Mouse (Mus musculus): ENCODE measurements around the gene Zfp84. TPM values are rescaled to one million over a fixed set of nuclear protein-coding genes. Genes with fewer than 3 reads are reported as not detected.

Zfp84 gene
- polyA plus RNA-seq, 1 experiment, result 7.9 TPM

GRCm38 (mm10) chr7:29764702-29765101, 3.6 kb upstream of the Zfp84 start:
- H3K9me3 ChIP-seq (replicated peaks; ENCODE audit: control insufficient read depth, insufficient read depth, low read length, poor library complexity, severe bottlenecking), result no peaks in the 10 kb centered on the region
- no peaks in the 10 kb centered on the region for H3K4me1 ChIP-seq (ENCODE audit: control insufficient read depth, insufficient read depth, low read length)
- H3K36me3 ChIP-seq (ENCODE audit: control insufficient read depth, insufficient read depth, low read length, poor library complexity, severe bottlenecking), result no peaks in the 10 kb centered on the region
- H3K27ac ChIP-seq (ENCODE audit: insufficient read depth, low read length), result no peak overlapping the region
- TF ChIP-seq POLR2A (IDR thresholded peaks at IDR 0.05; ENCODE audit: insufficient read depth, low read length) (no peak), EP300 (IDR thresholded peaks at IDR 0.05; ENCODE audit: insufficient read depth, low read depth, low read length) (no peak)
- H3K4me3 ChIP-seq (ENCODE audit: low read depth, low read length), result no peak overlapping the region
- H3K9ac ChIP-seq (ENCODE audit: low read depth, poor library complexity, severe bottlenecking), result no peak overlapping the region
- no peaks in the 10 kb centered on the region for H3K27me3 ChIP-seq (ENCODE audit: control insufficient read depth, insufficient read depth, low read length, poor library complexity, severe bottlenecking)

DNA sequence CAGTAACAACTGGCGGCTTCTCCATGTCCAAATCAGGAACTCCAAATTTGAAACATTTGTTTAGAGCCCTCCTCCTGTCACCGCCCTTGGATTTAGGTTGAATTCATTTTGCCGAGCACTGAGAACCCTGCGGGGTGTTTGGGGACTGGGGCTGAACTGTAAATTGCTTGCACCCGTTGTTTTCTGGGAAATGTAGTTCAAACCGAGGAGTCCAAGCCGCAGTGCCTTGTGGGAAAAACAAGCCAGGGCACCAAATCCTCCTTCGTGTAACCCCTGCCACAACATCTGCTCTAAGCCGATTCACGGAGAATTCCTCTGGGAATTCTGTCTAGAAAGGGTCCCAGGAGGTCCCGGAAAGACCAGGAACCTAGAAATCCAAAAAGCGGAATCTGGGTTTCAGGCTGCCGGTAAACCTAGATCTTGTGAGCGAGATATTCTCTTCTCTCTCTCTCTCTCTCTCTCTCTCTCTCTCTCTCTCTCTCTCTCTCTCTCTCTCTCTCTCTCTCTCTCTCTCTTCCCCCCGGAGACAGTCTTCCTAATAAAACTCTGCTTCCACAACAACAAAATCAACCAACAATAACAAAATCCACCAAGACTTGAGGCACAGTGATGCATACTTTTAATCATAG, 1.2 kb upstream of the Zfp84 start:
- H3K27ac ChIP-seq (ENCODE audit: insufficient read depth, low read length), result no peak overlapping the region
- TF ChIP-seq POLR2A (IDR thresholded peaks at IDR 0.05; ENCODE audit: insufficient read depth, low read length) (no peak), EP300 (IDR thresholded peaks at IDR 0.05; ENCODE audit: insufficient read depth, low read depth, low read length) (no peak), CTCF (IDR thresholded peaks at IDR 0.05; ENCODE audit: low read depth, low read length) (no peak)

DNA sequence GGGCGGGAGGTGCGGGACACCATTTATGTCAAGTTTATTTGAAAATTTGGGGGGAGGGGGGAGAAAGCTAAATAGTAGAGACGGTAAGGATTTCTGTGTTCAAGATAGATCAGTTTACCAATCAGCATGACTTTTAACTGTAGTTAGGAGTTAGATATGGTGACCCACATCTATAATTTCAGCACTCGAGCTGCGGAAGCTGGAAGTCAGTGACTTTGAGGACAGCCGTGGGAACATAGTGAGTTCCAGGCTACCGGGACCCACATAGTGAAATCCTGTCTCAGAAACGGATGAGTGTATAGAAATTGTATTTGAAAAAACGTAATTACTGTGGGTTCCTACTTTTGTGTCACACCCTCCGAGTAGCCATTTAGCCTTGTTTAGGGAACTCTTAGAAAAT, 628 bp downstream of the Zfp84 start:
- Histone ChIP-seq H3K9me3 (replicated peaks; ENCODE audit: control insufficient read depth, insufficient read depth, low read length, poor library complexity, severe bottlenecking) (no peaks in the 10 kb centered on the region), H3K27me3 (ENCODE audit: control insufficient read depth, insufficient read depth, low read length, poor library complexity, severe bottlenecking) (no peaks in the 10 kb centered on the region), H3K4me3 (ENCODE audit: low read depth, low read length) (peak overlapping the region; percentile 95), H3K4me1 (ENCODE audit: control insufficient read depth, insufficient read depth, low read length) (no peaks in the 10 kb centered on the region), H3K9ac (ENCODE audit: low read depth, poor library complexity, severe bottlenecking) (peak overlapping the region; percentile 87), H3K27ac (ENCODE audit: insufficient read depth, low read length) (no peak overlapping the region), H3K36me3 (ENCODE audit: control insufficient read depth, insufficient read depth, low read length, poor library complexity, severe bottlenecking) (peaks cover 8% of the 10 kb centered on the region)
- TF ChIP-seq EP300 (IDR thresholded peaks at IDR 0.05; ENCODE audit: insufficient read depth, low read depth, low read length), result no peak
- TF ChIP-seq CTCF (IDR thresholded peaks at IDR 0.05; ENCODE audit: low read depth, low read length), result no peak
- no peak for TF ChIP-seq POLR2A (IDR thresholded peaks at IDR 0.05; ENCODE audit: insufficient read depth, low read length)

More for the DNA sequence above, 1.2 kb upstream of the Zfp84 start:
- peak overlapping the region; percentile 78 for H3K4me3 ChIP-seq (ENCODE audit: low read depth, low read length)
- H3K4me1 ChIP-seq (ENCODE audit: control insufficient read depth, insufficient read depth, low read length), result no peaks in the 10 kb centered on the region
- H3K9ac ChIP-seq (ENCODE audit: low read depth, poor library complexity, severe bottlenecking), result peak overlapping the region; percentile 69
- no peaks in the 10 kb centered on the region for H3K27me3 ChIP-seq (ENCODE audit: control insufficient read depth, insufficient read depth, low read length, poor library complexity, severe bottlenecking)
- H3K36me3 ChIP-seq (ENCODE audit: control insufficient read depth, insufficient read depth, low read length, poor library complexity, severe bottlenecking), result peaks cover 5% of the 10 kb centered on the region; the same call in 1 of the 2 replicates
- H3K9me3 ChIP-seq (replicated peaks; ENCODE audit: control insufficient read depth, insufficient read depth, low read length, poor library complexity, severe bottlenecking), result no peaks in the 10 kb centered on the region

DNA sequence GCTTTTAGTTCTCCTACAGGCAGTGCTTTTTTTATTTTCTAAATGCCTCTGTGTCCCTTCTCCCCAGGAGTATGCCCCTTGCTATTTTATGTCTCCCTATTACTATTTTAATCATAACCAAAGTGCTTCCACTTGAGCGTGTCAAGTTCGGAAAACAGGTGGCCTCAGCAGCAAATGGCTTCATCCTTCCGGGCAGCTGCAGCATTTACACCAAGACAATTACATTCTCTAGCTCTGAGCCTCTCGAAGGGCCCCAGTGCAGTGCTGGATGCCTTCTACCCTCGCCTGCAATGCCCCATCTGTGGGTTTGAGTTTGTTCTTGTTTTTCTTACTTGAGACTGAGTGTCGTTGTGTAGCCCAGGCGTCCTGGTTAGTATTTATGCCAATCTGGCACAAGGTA, 5.2 kb downstream of the Zfp84 start:
- Histone ChIP-seq H3K36me3 (ENCODE audit: control insufficient read depth, insufficient read depth, low read length, poor library complexity, severe bottlenecking) (peaks cover 45% of the 10 kb centered on the region), H3K4me3 (ENCODE audit: low read depth, low read length) (no peak overlapping the region), H3K27me3 (ENCODE audit: control insufficient read depth, insufficient read depth, low read length, poor library complexity, severe bottlenecking) (no peaks in the 10 kb centered on the region), H3K27ac (ENCODE audit: insufficient read depth, low read length) (no peak overlapping the region), H3K9ac (ENCODE audit: low read depth, poor library complexity, severe bottlenecking) (no peak overlapping the region), H3K9me3 (replicated peaks; ENCODE audit: control insufficient read depth, insufficient read depth, low read length, poor library complexity, severe bottlenecking) (no peaks in the 10 kb centered on the region), H3K4me1 (ENCODE audit: control insufficient read depth, insufficient read depth, low read length) (no peaks in the 10 kb centered on the region)
- TF ChIP-seq EP300 (IDR thresholded peaks at IDR 0.05; ENCODE audit: insufficient read depth, low read depth, low read length) (no peak), CTCF (IDR thresholded peaks at IDR 0.05; ENCODE audit: low read depth, low read length) (no peak), POLR2A (IDR thresholded peaks at IDR 0.05; ENCODE audit: insufficient read depth, low read length) (no peak)

GRCm38 (mm10) chr7:29774371-29774770, 6.0 kb downstream of the Zfp84 start:
- no peaks in the 10 kb centered on the region for H3K4me1 ChIP-seq (ENCODE audit: control insufficient read depth, insufficient read depth, low read length)
- H3K9ac ChIP-seq (ENCODE audit: low read depth, poor library complexity, severe bottlenecking), result no peak overlapping the region
- no peaks in the 10 kb centered on the region for H3K9me3 ChIP-seq (replicated peaks; ENCODE audit: control insufficient read depth, insufficient read depth, low read length, poor library complexity, severe bottlenecking)
- H3K27ac ChIP-seq (ENCODE audit: insufficient read depth, low read length), result no peak overlapping the region
- H3K4me3 ChIP-seq (ENCODE audit: low read depth, low read length), result no peak overlapping the region
- no peaks in the 10 kb centered on the region for H3K27me3 ChIP-seq (ENCODE audit: control insufficient read depth, insufficient read depth, low read length, poor library complexity, severe bottlenecking)
- H3K36me3 ChIP-seq (ENCODE audit: control insufficient read depth, insufficient read depth, low read length, poor library complexity, severe bottlenecking), result peaks cover 45% of the 10 kb centered on the region
- TF ChIP-seq EP300 (IDR thresholded peaks at IDR 0.05; ENCODE audit: insufficient read depth, low read depth, low read length), result no peak
- no peak for TF ChIP-seq CTCF (IDR thresholded peaks at IDR 0.05; ENCODE audit: low read depth, low read length)
- no peak for TF ChIP-seq POLR2A (IDR thresholded peaks at IDR 0.05; ENCODE audit: insufficient read depth, low read length)

DNA sequence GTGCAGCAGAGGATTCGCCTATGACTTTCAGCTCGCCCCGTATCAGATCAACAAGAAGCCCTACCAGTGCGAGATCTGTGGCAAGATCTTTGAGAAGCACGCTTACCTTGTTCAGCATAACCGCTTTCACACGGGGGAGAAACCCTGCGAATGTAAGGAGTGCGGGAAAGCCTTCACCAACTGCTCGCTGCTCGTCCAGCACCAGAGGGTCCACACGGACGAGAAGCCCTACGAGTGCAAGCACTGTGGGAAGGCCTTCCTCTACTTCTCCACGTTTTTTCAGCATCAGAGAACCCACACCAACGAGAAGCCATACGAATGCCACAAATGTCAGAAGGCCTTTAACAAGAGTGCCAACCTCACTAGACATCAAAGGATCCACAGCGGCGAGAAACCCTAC, 8.2 kb downstream of the Zfp84 start:
- H3K9ac ChIP-seq (ENCODE audit: low read depth, poor library complexity, severe bottlenecking), result no peak overlapping the region
- H3K27ac ChIP-seq (ENCODE audit: insufficient read depth, low read length), result no peak overlapping the region
- no peaks in the 10 kb centered on the region for H3K27me3 ChIP-seq (ENCODE audit: control insufficient read depth, insufficient read depth, low read length, poor library complexity, severe bottlenecking)
- no peaks in the 10 kb centered on the region for H3K4me1 ChIP-seq (ENCODE audit: control insufficient read depth, insufficient read depth, low read length)
- H3K36me3 ChIP-seq (ENCODE audit: control insufficient read depth, insufficient read depth, low read length, poor library complexity, severe bottlenecking), result peaks cover 42% of the 10 kb centered on the region
- no peaks in the 10 kb centered on the region for H3K9me3 ChIP-seq (replicated peaks; ENCODE audit: control insufficient read depth, insufficient read depth, low read length, poor library complexity, severe bottlenecking)
- no peak for TF ChIP-seq EP300 (IDR thresholded peaks at IDR 0.05; ENCODE audit: insufficient read depth, low read depth, low read length)
- no peak for TF ChIP-seq CTCF (IDR thresholded peaks at IDR 0.05; ENCODE audit: low read depth, low read length)
- TF ChIP-seq POLR2A (IDR thresholded peaks at IDR 0.05; ENCODE audit: insufficient read depth, low read length), result no peak
- H3K4me3 ChIP-seq (ENCODE audit: low read depth, low read length), result no peak overlapping the region

Measured in ES-Bruce4 (cell line).